ENCODE assay signal across 11 mouse cellular contexts in genomic region chr11:99133285-99133897, GRCm38 (mm10). TPM values are rescaled to one million over a fixed set of nuclear protein-coding genes. Genes with fewer than 3 reads are reported as not detected.
DNase-seq lines count a peak whose midpoint lies in the region; ATAC-seq and TF ChIP-seq lines count a peak whose summit lies in the region.
"Had no signal": no experiment of that assay in that cellular context is flagged by ENCODE, and none has a peak within 500 bp of the region (broad histone marks: within the 10 kb centered on the region; RNA-seq: fewer than 3 reads in every experiment).

No protein-coding gene starts in this region.

- no peaks in the 10 kb centered on the region for H3K36me3 ChIP-seq in kidney, postnatal 0 days (ENCODE audit: insufficient read depth, low read length)
- no peaks in the 10 kb centered on the region for H3K36me3 ChIP-seq in limb, embryonic 11.5 days (ENCODE audit: control insufficient read depth, insufficient read depth, low read length)

- WGBS in kidney, postnatal 0 days = 51% methylated on average over 5 of the region's 5 CpGs
- 6% methylated on average over 4 of the region's 5 CpGs for WGBS in limb, embryonic 11.5 days

- H3K4me3 ChIP-seq in kidney, postnatal 0 days (replicated peaks; ENCODE audit: low read depth, low read length) = no peak overlapping the region
- H3K4me3 ChIP-seq in limb, embryonic 11.5 days (ENCODE audit: low read depth, low read length) = no peak overlapping the region

- peak overlapping the region; percentile 77 for H3K27ac ChIP-seq in kidney, postnatal 0 days
- H3K27ac ChIP-seq in limb, embryonic 11.5 days (replicated peaks; ENCODE audit: low read depth, low read length) = peak overlapping the region; percentile 92

- no peak for ATAC-seq in kidney, postnatal 0 days (replicated peaks; ENCODE audit: low FRiP score, low read depth)
- ATAC-seq in limb, embryonic 11.5 days (ENCODE audit: insufficient number of reproducible peaks, low FRiP score, low TSS enrichment, low read depth) = no peak

- no peak for TF ChIP-seq CTCF in kidney, postnatal 0 days (IDR thresholded peaks at IDR 0.05; ENCODE audit: low read depth)

- no peaks in the 10 kb centered on the region; the same call in 1 of the 2 replicates for H3K4me1 ChIP-seq in kidney, postnatal 0 days (replicated peaks; ENCODE audit: insufficient read depth, low read length)
- H3K4me1 ChIP-seq in limb, embryonic 11.5 days (ENCODE audit: control insufficient read depth, insufficient read depth, low read length) = peaks cover 50% of the 10 kb centered on the region

- no peaks in the 10 kb centered on the region for H3K27me3 ChIP-seq in kidney, postnatal 0 days (ENCODE audit: insufficient read depth, low read length)
- no peaks in the 10 kb centered on the region for H3K27me3 ChIP-seq in limb, embryonic 11.5 days (ENCODE audit: control insufficient read depth, insufficient read depth, low read length)

- H3K9ac ChIP-seq in kidney, postnatal 0 days (ENCODE audit: low read depth, low read length) = no peak overlapping the region
- no peak overlapping the region for H3K9ac ChIP-seq in limb, embryonic 11.5 days (ENCODE audit: low read length)

- no peak overlapping the region for H3K4me2 ChIP-seq in kidney, postnatal 0 days (ENCODE audit: low read length)
- H3K4me2 ChIP-seq in limb, embryonic 11.5 days (ENCODE audit: low read depth, severe bottlenecking) = peak overlapping the region; percentile 12; the same call in 1 of the 2 replicates

- H3K9me3 ChIP-seq in kidney, postnatal 0 days (replicated peaks; ENCODE audit: low read length) = no peaks in the 10 kb centered on the region
- no peaks in the 10 kb centered on the region for H3K9me3 ChIP-seq in limb, embryonic 11.5 days (ENCODE audit: control insufficient read depth, low read length)

- peak; percentile 51 for DNase-seq in kidney, postnatal 0 days (ENCODE audit: low spot score)
- DNase-seq in kidney, postnatal 25 days = no peak
- peak; percentile 21 for DNase-seq in CD4-positive helper T cell, adult 2 months (ENCODE audit: low read depth, low spot score)
- peak; percentile 29 for DNase-seq in MN1 (ENCODE audit: low spot score)
- no peak for DNase-seq in limb, embryonic 11.5 days (ENCODE audit: low spot score)
- DNase-seq in cerebellum, adult 9-11 months = no peak
- no peak for DNase-seq in thymus, postnatal 0 days (ENCODE audit: low spot score)
- DNase-seq: adrenal gland, postnatal 14 days; cerebellum, adult 8-10 months; layer of hippocampus, adult 9-11 months; lung, postnatal 10 days had no signal

RNA-seq across cellular contexts. Expression of gene Ccr7, which starts 21.5 kb away (rescaled TPM):
- 0.08 and 0.19 TPM in 2 replicates for polyA plus RNA-seq in kidney, postnatal 0 days (2015; fragmentation: Nextera tagmentation; extraction: Ambion mirVana)
- polyA plus RNA-seq in limb, embryonic 11.5 days (2014; fragmentation: Nextera tagmentation; extraction: Ambion mirVana) = 1.0 and 1.3 TPM in 2 replicates
- polyA plus RNA-seq in thymus, postnatal 0 days (2015; fragmentation: Nextera tagmentation; extraction: Ambion mirVana) = 36.2 and 37.4 TPM in 2 replicates

RNA-seq across cellular contexts. Expression of gene Tns4, which starts 44.3 kb away (rescaled TPM):
- polyA plus RNA-seq in kidney, postnatal 0 days (2015; fragmentation: Nextera tagmentation; extraction: Ambion mirVana) = 0.13 and 0.16 TPM in 2 replicates
- 1.2 and 1.6 TPM in 2 replicates for polyA plus RNA-seq in limb, embryonic 11.5 days (2014; fragmentation: Nextera tagmentation; extraction: Ambion mirVana)
- polyA plus RNA-seq in thymus, postnatal 0 days (2015; fragmentation: Nextera tagmentation; extraction: Ambion mirVana) = 1.4 and 1.7 TPM in 2 replicates

Comparison
In these comparisons a context has a peak if more than half of its experiments do, and no peak if none do; other contexts are left out.
1. DNase-seq: peak in kidney, postnatal 0 days (single experiment), CD4-positive helper T cell, adult 2 months (single experiment) and MN1 (single experiment); none in kidney, postnatal 25 days (0 of 2), limb, embryonic 11.5 days (single experiment), cerebellum, adult 9-11 months (single experiment) and thymus, postnatal 0 days (single experiment).
2. RNA of gene Ccr7, which starts 21.5 kb away (polyA plus RNA-seq): 36.2 to 37.4 TPM in thymus, postnatal 0 days; 1.0 to 1.3 TPM in limb, embryonic 11.5 days and 0.08 to 0.19 TPM in kidney, postnatal 0 days; every median in the first group is over 10 times any median in the second.